Mouse (Mus musculus) heart, postnatal 4 days (tissue): ENCODE results near the gene Sap30l. TPM values are rescaled to one million over a fixed set of nuclear protein-coding genes. Genes with fewer than 3 reads are reported as not detected.
"Not testable (repeated sequence)": the region's sequence is repeated elsewhere in the genome, so short reads cannot be mapped to it uniquely, and the experiment has no call there.

ENCODE experiments used
- DNase-seq: peaks from one replicate; pipeline ENCODE4 v3.0.0; 2021
- total RNA-seq, 2 experiments: library from RNA; stranded (reverse); gene quantifications; 2 replicates each; pipeline ENCODE4 v1.2.3; 2021

The Sap30l gene
- total RNA-seq, 2 experiments from 2014 or later = 31.9 to 36.7 TPM

GRCm38 (mm10) chr11:57831861-57832260, 30.4 kb downstream of the Sap30l start:
- no peak for DNase-seq

GRCm38 (mm10) chr11:57832552-57833201, 31.2 kb downstream of the Sap30l start, which contains the start of gene Hand1:
Hand1 (minus strand) TSS chr11:57832818.
- no peak for DNase-seq

GRCm38 (mm10) chr11:57833296-57833977, 32.0 kb downstream of the Sap30l start:
- no peak for DNase-seq

- no peak for DNase-seq
These were observed 32.6 kb downstream of the Sap30l start for GRCm38 (mm10) chr11:57834031-57834430.

- DNase-seq = no peak
These were observed 33.9 kb downstream of the Sap30l start for GRCm38 (mm10) chr11:57835331-57835730.

- DNase-seq = no peak
These were observed 34.5 kb downstream of the Sap30l start for GRCm38 (mm10) chr11:57835931-57836330.

- DNase-seq = no peak
These were observed 35.0 kb downstream of the Sap30l start for GRCm38 (mm10) chr11:57836401-57836800.

GRCm38 (mm10) chr11:57836872-57837680, 35.6 kb downstream of the Sap30l start:
- no peak for DNase-seq

GRCm38 (mm10) chr11:57837861-57838680, 36.6 kb downstream of the Sap30l start:
- no peak for DNase-seq

GRCm38 (mm10) chr11:57840986-57841385, 39.5 kb downstream of the Sap30l start:
- DNase-seq = no peak

- no peak for DNase-seq
These were observed 40.0 kb downstream of the Sap30l start for GRCm38 (mm10) chr11:57841391-57841790.

GRCm38 (mm10) chr11:57846421-57847363, 45.3 kb downstream of the Sap30l start:
- DNase-seq = not testable (repeated sequence)

GRCm38 (mm10) chr11:57847396-57847795, 46.0 kb downstream of the Sap30l start:
- no peak for DNase-seq

- no peak for DNase-seq
These were observed 48.9 kb downstream of the Sap30l start for GRCm38 (mm10) chr11:57850298-57850697.

- peak; percentile 10 for DNase-seq
These were observed 49.5 kb downstream of the Sap30l start for GRCm38 (mm10) chr11:57850931-57851330.

- no peak for DNase-seq
These were observed 52.1 kb downstream of the Sap30l start for GRCm38 (mm10) chr11:57853571-57853970.

- DNase-seq = no peak
These were observed 56.3 kb downstream of the Sap30l start for GRCm38 (mm10) chr11:57857709-57858108.
